In the genomic region with DNA sequence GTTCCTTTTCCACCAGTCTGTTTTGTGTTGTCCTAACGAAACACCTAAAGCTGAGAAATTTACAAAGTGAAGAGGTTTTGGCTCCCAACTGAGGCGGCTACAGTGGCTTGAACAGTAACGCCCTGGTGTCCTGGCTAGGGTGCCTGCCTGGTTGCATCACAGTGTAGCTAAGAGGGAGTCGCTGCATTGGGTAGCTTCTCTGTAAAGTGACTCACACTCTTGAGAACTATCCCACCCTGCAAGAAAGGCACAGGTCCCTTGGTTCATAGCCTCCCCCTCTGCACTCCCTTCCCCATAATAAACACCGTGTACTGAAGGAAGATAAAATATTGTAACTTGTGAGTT, we compare ENCODE assay signal across 10 mouse cellular contexts. TPM values are rescaled to one million over a fixed set of nuclear protein-coding genes. Genes with fewer than 3 reads are reported as not detected.
DNase-seq lines count a peak whose midpoint lies in the region; ATAC-seq lines count a peak whose summit lies in the region.
"Had no signal": no experiment of that assay in that cellular context is flagged by ENCODE, and none has a peak within 500 bp of the region (broad histone marks: within the 10 kb centered on the region; RNA-seq: fewer than 3 reads in every experiment).

No protein-coding gene starts in this region.

- WGBS in embryonic facial prominence, embryonic 12.5 days = 82% methylated on average over 5 of the region's 5 CpGs
- 86% methylated on average over 5 of the region's 5 CpGs for WGBS in embryonic facial prominence, embryonic 10.5 days
- WGBS in liver, embryonic 15.5 days (ENCODE audit: insufficient replicate concordance) = 68% methylated on average over 5 of the region's 5 CpGs
- 78% methylated on average over 5 of the region's 5 CpGs for WGBS in liver, embryonic 11.5 days

- 0 out of 2 replicates have a peak overlapping the region, but pooled peaks have one; percentile 37 for H3K27ac ChIP-seq in embryonic facial prominence, embryonic 12.5 days
- no peak overlapping the region for H3K27ac ChIP-seq in embryonic facial prominence, embryonic 10.5 days (replicated peaks)
- peak overlapping the region; percentile 53; the same call in 1 of the 2 replicates for H3K27ac ChIP-seq in liver, embryonic 15.5 days (replicated peaks)
- H3K27ac ChIP-seq in liver, embryonic 11.5 days (ENCODE audit: low read depth, low read length) = no peak overlapping the region
- H3K27ac ChIP-seq: macrophage had no signal

- H3K9ac ChIP-seq in embryonic facial prominence, embryonic 12.5 days = no peak overlapping the region
- no peak overlapping the region for H3K9ac ChIP-seq in liver, embryonic 15.5 days
- no peak overlapping the region for H3K9ac ChIP-seq in liver, embryonic 11.5 days (ENCODE audit: low read depth, low read length)

- no peak for DNase-seq in embryonic facial prominence, embryonic 10.5 days (ENCODE audit: low spot score)
- DNase-seq in liver, embryonic 11.5 days (ENCODE audit: low spot score) = no peak
- DNase-seq in heart, postnatal 14 days = peak; percentile 15 to 20
- no peak for DNase-seq in spleen, adult 12 weeks (ENCODE audit: low spot score)
- no peak for DNase-seq in kidney, postnatal 25 days

- no peaks in the 10 kb centered on the region for H3K36me3 ChIP-seq in embryonic facial prominence, embryonic 12.5 days
- peaks cover 3% of the 10 kb centered on the region; the same call in 1 of the 2 replicates for H3K36me3 ChIP-seq in embryonic facial prominence, embryonic 10.5 days (replicated peaks)
- H3K36me3 ChIP-seq in liver, embryonic 15.5 days (replicated peaks) = no peaks in the 10 kb centered on the region
- no peaks in the 10 kb centered on the region for H3K36me3 ChIP-seq in liver, embryonic 11.5 days (ENCODE audit: control insufficient read depth, insufficient read depth, low read length)

- H3K4me3 ChIP-seq in embryonic facial prominence, embryonic 12.5 days = no peak overlapping the region
- H3K4me3 ChIP-seq in embryonic facial prominence, embryonic 10.5 days = no peak overlapping the region
- no peak overlapping the region for H3K4me3 ChIP-seq in liver, embryonic 15.5 days (replicated peaks)
- no peak overlapping the region for H3K4me3 ChIP-seq in liver, embryonic 11.5 days (ENCODE audit: low read depth, low read length)

- no peaks in the 10 kb centered on the region for H3K27me3 ChIP-seq in embryonic facial prominence, embryonic 12.5 days
- H3K27me3 ChIP-seq in embryonic facial prominence, embryonic 10.5 days (replicated peaks; ENCODE audit: low read depth, poor library complexity, severe bottlenecking) = no peaks in the 10 kb centered on the region
- no peaks in the 10 kb centered on the region for H3K27me3 ChIP-seq in liver, embryonic 15.5 days
- no peaks in the 10 kb centered on the region for H3K27me3 ChIP-seq in liver, embryonic 11.5 days (replicated peaks; ENCODE audit: control insufficient read depth, insufficient read depth, low read length)

- no peaks in the 10 kb centered on the region for H3K9me3 ChIP-seq in embryonic facial prominence, embryonic 12.5 days
- no peaks in the 10 kb centered on the region for H3K9me3 ChIP-seq in embryonic facial prominence, embryonic 10.5 days
- no peaks in the 10 kb centered on the region for H3K9me3 ChIP-seq in liver, embryonic 15.5 days (replicated peaks)
- no peaks in the 10 kb centered on the region for H3K9me3 ChIP-seq in liver, embryonic 11.5 days (ENCODE audit: control insufficient read depth, low read length)

- no peak overlapping the region for H3K4me2 ChIP-seq in embryonic facial prominence, embryonic 12.5 days (replicated peaks)
- H3K4me2 ChIP-seq in liver, embryonic 15.5 days = no peak overlapping the region
- no peak overlapping the region for H3K4me2 ChIP-seq in liver, embryonic 11.5 days

- intact Hi-C loops in heart, postnatal 14 days (cut with DNase I) = no loop called here

- no peak for ATAC-seq in embryonic facial prominence, embryonic 12.5 days (ENCODE audit: insufficient number of reproducible peaks, insufficient read depth, low FRiP score, low TSS enrichment)
- no peak for ATAC-seq in liver, embryonic 15.5 days (ENCODE audit: insufficient read depth)
- ATAC-seq in liver, embryonic 11.5 days (replicated peaks; ENCODE audit: low FRiP score) = no peak
- peak; percentile 44; the same call in 1 of the 2 replicates for ATAC-seq in megakaryocyte progenitor cell, adult 5-6 weeks (replicated peaks; ENCODE audit: poor library complexity)

- peaks cover 41% of the 10 kb centered on the region for H3K4me1 ChIP-seq in embryonic facial prominence, embryonic 12.5 days
- H3K4me1 ChIP-seq in embryonic facial prominence, embryonic 10.5 days = peaks cover 66% of the 10 kb centered on the region
- peaks cover 42% of the 10 kb centered on the region for H3K4me1 ChIP-seq in liver, embryonic 15.5 days (replicated peaks)
- peaks cover 23% of the 10 kb centered on the region for H3K4me1 ChIP-seq in liver, embryonic 11.5 days (replicated peaks; ENCODE audit: control insufficient read depth, insufficient read depth, low read length)

RNA-seq across cellular contexts. Expression of gene Npffr1, which starts 58.3 kb away (rescaled TPM):
- not detected in 2 replicates for polyA plus RNA-seq in embryonic facial prominence, embryonic 12.5 days (2016; fragmentation: Nextera tagmentation; extraction: Ambion mirVana)
- polyA plus RNA-seq in embryonic facial prominence, embryonic 10.5 days (2016; fragmentation: Nextera tagmentation; extraction: Ambion mirVana) = 0.10 and 0.11 TPM in 2 replicates
- polyA plus RNA-seq in liver, embryonic 15.5 days (2015; fragmentation: Nextera tagmentation; extraction: Ambion mirVana) = not detected in 2 replicates
- polyA plus RNA-seq in liver, embryonic 11.5 days (2014; fragmentation: Nextera tagmentation; extraction: Ambion mirVana) = 0.10 TPM in 1 of 2 replicates, not detected in the other
- total RNA-seq in heart, postnatal 14 days (2021) = not detected
- 0.10 TPM in 2 replicates for total RNA-seq in megakaryocyte progenitor cell, adult 5-6 weeks (2015)
- not detected in 2 replicates for total RNA-seq in megakaryocyte progenitor cell, adult 5-6 weeks (2017)
- total RNA-seq: heart, postnatal 36 days had no signal
- polyA plus RNA-seq: macrophage had no signal

Comparison
In these comparisons a context has a peak if more than half of its experiments do, and no peak if none do; other contexts are left out.
1. H3K27ac ChIP-seq: peak in embryonic facial prominence, embryonic 12.5 days (single experiment) and liver, embryonic 15.5 days (single experiment); none in embryonic facial prominence, embryonic 10.5 days (single experiment) and liver, embryonic 11.5 days (single experiment).
2. DNase-seq: peak in heart, postnatal 14 days (2 of 2); none in embryonic facial prominence, embryonic 10.5 days (single experiment), liver, embryonic 11.5 days (single experiment), spleen, adult 12 weeks (single experiment) and kidney, postnatal 25 days (0 of 2).